Mouse (Mus musculus) ovary, postnatal 36 days (tissue): ENCODE data around the gene Tfeb.

Experiments used
- DNase-seq: peaks from one replicate; pipeline ENCODE4 v3.0.0; 2022; ENCODE audit warnings: low spot score, mixed read lengths

Tfeb gene

DNA sequence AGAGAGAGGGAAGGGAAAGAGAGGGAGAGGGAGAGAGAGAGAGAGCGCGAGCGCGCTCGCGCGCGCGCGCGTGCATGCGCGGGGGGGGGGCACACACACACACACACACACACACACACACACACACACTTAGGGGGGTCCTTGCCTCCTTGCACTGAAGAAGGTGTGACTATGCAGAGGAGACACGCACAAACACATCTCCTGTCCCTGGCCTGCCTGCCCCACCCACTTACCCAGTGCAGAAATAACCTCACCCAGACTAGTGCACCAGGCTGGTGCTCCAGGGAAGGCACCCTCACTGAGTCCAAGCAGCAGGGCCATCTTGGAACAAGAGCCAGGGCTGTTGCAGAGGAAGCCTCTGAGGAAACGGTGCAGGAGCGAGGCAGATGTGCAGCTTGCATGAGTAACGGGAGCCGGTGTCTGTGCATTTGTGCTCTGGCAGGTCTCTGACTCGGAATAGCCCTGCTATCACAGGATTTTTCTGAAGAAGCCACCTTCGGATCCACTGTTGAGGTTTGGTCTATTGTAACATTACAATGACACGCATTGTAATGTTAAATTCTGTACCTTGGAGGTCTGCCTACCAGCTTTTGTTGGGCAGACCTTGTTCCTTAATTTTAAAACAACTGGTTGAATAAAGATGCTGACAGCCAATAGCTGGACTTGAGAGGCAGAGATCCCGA, 23.8 kb upstream of the Tfeb start:
- no peak for DNase-seq

- DNase-seq = no peak
Measured at GRCm38 (mm10) chr17:47715037-47715436, 21.8 kb upstream of the Tfeb start.

DNA sequence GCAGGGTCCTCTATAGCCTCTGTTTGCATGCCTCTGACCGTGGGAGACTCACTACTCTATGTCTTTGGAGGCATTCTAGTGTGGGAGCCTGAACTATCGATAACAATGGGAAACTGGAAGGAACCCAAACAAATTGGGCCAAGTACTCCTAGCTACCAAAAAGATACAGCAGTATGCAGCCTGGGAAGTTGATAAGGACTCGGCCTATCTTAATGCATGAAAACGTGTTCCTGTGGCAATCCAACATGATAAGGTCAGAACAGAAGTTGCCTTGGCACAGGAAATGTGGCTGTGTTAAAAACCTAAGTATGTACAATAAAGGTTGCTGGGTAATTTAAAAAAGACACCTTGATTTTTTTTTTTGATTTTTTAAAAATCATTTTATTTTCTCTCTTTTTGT, 15.6 kb upstream of the Tfeb start:
- no peak for DNase-seq

- DNase-seq = no peak
Measured at GRCm38 (mm10) chr17:47726566-47726965, 10.3 kb upstream of the Tfeb start, which contains the start of gene Pgc. TSS of gene Pgc (plus strand) at chr17:47726842.

DNA sequence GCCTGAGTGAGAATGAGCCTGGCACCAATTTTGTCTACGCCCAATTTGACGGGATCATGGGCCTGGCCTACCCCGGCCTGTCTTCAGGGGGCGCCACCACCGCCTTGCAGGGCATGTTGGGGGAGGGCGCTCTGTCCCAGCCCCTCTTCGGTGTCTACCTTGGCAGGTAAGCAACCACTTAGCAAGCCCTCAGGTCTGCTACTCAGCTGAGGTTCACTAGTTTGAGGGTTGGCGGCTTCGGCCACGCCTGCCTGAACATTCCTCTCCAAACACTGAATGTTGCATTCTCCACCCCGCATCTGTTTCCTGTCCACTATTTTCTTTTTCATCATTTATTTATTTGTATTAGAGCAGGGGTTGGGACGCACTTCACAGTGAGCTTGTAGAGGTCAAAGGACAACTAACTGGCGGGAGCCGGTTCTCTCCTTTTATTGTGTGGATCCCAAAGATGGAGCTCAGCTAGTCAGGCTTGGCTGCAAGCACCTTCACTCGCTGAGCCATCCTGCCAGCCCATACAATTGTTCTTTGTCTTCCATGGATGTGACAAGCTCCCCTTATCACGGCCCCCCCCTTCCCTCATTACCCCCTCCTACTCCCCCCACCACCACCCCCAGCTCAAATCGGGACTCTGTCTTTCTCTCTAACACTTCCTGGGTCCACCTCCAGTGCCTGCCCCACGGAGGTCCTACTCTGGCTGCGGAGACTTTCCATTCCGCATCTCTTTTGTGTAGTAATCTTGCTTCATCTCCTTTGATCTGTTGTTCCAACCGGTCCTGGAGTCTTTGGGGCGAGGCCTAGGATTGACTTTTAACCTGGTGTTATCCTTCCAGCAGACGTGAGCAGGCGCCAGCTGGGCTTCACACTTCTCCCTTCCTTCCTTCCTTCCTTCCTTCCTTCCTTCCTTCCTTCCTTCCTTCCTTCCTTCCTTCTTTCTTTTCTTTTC, 5.9 kb upstream of the Tfeb start:
- DNase-seq = no peak

GRCm38 (mm10) chr17:47735553-47736100, 1.2 kb upstream of the Tfeb start:
- no peak for DNase-seq

- peak; percentile 89 for DNase-seq
Measured at GRCm38 (mm10) chr17:47737271-47738065, 638 bp downstream of the Tfeb start.

- peak; percentile 67 for DNase-seq
Measured at GRCm38 (mm10) chr17:47738066-47738878, 1.4 kb downstream of the Tfeb start.

DNA sequence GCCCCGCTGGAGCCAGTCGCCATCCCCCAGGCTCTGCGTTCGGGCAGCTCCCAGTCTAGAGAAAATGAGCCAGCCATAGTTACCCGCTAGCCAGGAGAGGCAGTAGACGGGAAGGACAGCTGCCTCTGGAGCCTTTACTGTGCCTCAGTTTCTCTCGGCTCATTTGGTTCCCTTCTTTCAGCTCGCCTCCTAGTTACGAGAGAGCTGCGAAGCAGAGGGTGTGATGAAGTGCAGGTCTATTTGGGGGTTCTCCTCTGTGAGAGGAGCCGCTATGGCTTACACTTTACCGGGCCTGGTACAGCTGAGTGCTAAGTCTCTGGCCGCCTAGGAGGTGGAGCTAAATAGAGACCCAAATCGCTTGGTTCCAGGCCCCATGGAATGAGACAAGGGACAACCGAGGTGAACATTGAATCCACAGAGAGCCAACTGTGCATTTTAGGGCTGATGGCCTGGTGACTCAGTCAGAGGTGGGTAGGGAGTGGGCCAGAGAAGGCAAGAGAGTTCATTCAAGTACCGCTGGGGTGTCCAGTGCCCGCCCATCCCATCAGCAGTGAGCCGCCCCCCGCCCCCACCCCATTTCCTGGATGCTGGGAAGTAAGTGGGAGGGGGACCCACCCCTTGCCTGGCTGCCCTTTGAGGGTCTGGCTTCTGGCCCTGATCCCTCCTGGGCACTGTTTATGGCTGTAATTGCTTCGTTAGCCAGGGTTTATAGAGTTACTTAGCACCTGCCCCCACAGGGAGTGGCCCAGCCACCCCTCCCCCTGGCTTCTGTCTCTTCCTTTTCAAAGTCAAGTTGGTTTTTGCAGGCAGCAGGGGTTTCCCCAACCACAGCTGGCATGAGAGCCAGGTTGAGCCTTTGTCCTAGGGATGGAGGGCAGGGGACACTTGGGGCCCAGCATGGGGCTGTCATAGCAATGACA, 2.3 kb downstream of the Tfeb start:
- no peak for DNase-seq

DNA sequence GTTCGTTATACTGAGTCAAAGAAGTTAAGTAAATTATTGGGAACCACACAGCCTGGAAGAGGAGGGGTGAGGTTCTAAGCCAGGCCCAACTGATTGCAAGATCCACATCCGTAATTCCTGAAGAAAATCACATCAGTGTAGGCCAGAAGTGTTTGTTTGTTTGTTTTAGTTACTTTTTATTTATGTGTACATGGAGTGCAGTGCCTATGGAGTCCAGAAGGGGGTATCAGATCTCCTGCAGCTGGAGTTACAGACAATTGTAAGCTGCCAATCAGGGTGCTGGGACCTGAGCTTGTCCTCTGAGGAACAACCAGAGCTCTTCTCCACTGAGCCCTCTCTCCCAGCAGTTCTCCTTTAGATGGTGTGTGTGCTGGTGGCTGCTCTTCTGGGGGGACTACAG, 3.4 kb downstream of the Tfeb start:
- DNase-seq = no peak

GRCm38 (mm10) chr17:47742991-47743734, 6.3 kb downstream of the Tfeb start:
- no peak for DNase-seq

DNA sequence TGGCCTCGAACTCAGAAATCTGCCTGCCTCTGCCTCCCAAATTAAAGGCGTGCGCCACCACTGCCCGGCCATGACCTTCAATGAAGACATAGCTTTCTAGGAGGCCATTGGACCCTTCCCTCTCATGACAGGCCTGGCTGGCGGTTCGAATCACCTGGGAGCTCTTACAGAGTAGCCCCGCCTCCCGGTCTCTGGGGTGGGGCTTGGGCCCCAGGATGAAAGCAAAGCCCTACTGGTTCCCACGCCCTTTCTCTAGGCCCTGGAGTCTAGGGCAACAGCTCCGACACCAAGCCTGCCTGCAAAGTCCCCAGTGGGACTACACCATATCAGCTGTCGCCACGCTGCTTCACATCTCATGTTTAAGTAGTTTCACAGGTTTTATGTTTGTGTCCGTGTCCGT, 7.3 kb downstream of the Tfeb start:
- no peak for DNase-seq

- no peak for DNase-seq
Measured at GRCm38 (mm10) chr17:47744746-47745368, 8.0 kb downstream of the Tfeb start.

- peak; percentile 47 for DNase-seq
Measured at GRCm38 (mm10) chr17:47748791-47749553, 12.1 kb downstream of the Tfeb start.

DNA sequence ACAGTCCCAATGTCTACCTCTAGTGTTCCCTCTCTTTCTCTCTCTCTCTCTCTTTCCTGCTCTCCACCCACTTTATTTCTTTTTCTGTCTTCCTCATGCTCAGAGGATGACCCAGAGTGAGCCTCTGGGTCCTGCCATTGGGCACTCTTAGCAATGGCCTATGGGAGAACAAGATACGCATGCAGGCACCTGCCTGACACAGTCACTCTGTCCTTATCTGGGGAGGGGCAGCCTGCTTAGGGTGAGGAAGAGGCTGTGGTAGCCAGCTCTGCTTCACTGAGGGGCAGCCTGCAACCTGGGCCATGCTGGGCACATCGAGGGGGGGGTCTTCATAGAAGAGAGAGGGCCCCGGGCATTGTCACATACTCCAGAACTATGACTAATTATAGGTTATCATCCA, 12.8 kb downstream of the Tfeb start:
- no peak for DNase-seq

DNA sequence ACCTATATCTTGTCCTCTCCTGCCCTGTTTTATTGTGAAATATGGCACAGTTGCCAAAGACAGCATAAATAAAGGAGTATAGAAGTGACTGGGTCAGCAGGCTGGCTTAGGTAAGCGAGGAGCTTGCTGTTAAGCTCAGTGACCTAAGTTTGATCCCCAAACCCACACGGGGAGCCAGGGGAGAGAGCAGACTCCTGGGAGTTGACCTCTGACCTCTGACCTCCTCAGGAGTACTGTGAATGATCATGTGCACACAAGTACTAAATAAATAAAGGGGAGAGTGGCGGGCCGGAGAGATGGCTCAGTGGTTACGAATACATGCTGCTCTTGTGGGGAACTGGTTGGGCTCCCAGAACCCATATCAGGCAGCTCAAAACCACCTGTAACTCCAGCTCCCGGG, 13.3 kb downstream of the Tfeb start:
- DNase-seq = no peak

DNA sequence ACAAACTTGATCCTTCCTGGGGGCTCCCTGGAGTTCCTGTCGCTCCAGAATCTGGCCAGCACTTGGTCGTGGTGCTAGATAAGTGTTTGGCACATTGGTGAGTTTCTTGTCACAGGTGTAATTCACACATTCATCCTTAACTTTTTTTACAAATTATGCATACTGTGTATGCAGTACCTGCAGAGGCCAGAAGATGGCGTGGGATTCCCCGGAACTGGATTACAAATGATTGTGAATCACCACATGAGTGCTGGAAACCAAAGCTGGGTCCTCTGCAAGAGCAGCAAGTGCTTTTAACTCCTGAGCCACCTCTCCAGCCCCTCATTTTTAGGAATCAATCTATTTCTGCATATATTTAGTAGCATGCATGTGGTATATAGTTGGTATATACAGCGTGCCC, 15.0 kb downstream of the Tfeb start:
- DNase-seq = no peak

GRCm38 (mm10) chr17:47753130-47753775, 16.4 kb downstream of the Tfeb start:
- DNase-seq = no peak
